Mouse (Mus musculus): Measurements from ENCODE around the gene Rin2.

Rin2 gene

DNA sequence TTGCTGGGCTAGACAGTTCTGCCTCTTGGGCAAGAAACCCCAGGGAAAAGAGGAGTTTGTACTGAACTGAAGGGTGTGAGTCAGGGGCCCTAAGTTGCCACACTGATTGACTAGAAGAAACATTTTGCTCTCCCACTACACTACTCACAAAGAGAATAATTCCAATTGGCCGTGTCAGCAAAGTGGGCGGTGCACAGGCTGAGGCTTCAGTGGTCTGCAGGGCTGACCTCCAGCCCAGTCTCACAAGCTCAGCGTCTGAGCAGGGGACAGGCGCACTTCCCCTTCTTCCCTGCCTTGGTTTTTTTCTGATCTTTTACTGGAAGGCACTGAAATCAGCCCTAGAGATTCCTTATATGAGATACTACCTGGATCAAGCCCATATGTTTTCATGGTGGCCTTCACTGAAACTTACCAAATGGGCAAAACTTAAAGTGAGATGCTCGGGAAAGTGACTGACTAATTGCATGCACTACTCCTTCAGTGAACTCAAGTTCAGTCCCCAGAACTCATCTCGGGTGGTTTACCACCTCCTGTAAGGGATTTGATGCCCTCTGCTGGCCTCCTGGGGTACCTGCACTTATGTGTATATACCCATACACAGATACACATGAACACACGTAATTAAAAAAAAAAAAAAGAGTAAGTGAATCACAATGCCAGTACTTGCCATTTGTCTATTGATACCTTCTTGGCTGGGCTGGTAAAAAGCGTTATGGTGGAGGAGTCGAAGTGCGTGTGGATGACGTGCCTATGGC is 191.9 kb downstream of the Rin2 start:
- peak; percentile 93 for DNase-seq

DNA sequence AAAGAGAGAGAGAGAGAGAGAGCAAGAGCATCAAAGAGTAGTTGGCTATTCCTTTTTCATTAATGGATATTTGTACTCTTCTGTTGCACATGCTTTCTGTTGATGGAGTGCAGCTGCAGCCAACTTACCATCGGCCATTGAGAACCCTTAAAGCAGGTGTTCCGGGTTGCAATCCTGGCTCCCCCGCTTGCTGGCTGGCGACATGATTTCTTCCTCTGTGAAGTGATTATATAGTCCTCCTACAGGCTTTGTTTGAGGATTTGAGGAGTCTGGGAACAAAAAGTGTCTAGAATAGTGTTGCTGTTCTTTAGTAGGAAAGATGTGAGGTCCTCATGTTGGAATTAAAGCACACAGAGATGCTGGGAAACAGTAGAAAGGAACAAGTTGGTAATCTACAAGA is 196.3 kb downstream of the Rin2 start:
- DNase-seq = peak; percentile 78

DNA sequence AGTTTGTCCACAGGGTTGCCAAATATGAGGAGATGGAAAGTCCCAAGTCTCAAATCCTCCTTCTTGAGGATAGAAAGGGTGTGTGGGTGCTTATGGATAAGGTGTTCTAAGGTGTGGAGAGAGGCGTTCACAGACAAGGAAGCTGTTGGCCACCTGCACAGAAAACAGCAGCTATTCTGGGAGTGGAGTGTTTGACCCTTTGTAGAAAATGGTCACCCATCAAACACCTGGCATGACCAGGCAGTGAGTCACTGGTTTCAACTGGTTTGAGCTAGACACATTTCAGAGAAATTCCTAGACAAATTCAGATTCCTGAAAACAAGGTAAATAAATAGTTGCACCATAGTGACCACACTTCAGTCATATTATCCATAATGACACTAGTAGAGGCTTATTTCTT is 197.1 kb downstream of the Rin2 start:
- DNase-seq = peak; percentile 79

DNA sequence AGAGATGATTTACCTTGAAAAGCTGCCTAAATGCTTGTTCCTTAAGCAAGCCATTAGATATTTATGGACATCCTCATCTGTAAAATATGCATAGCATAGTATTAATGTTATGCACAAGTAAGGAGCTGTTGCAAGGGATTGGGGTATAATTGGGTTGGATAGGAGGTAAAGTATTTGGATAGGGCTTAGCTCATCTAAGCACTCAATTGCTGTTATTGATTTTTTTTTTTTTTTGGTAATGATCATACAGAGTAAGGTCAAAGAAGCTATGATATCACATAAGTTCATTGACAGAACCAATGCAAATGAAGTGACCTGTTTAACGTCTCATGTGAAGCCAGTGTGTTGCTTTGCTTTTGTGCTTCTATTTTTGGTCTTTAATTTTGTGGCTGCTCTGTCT is 198.9 kb downstream of the Rin2 start:
- no peak for DNase-seq

DNA sequence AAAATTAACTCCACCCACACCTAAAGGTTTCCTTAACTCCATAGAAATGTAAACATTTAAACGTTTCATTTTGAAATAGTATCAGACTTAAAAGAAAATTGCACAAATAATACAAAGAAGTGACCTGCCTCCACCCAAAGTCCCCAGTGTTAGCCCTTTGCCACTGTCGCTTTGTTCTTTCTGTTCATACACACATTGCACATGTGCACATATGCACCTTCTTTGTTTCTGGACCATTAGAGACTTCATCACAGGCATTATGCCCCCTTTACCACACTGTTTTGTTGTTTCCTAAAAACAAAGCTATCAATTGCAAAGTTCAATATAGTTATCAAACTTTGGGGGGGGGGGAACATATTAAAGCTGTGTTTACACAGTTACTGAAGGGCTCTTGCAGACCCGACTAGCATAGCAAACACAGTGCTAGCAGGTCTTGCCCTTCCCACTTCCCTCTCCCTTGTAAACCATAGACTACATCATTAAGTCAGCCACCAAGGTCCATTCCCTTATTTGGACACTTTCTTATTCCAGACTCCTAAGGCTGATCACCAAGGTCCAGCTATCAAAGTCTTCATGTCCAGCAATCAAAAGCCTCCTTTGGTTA is 200.0 kb downstream of the Rin2 start:
- DNase-seq = no peak

DNA sequence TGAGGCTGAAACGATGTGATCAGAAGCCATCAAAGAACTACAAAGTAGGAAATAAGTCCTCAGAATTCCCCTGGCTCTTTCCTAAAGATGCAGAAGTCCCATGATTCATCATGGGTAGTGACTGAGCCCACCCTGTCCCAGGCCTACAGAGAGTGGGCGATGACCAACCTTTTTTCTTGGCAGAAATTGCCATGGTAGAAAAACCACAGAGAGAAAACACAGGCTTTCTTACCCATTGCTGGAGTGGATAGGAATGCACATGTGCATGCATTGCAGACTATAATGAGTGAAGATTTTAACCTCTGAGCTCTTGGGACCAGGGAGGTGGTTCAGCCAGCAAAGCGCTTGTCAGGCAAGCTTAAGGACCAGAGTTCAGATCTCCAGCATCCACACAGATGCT is 202.2 kb downstream of the Rin2 start:
- peak; percentile 74 for DNase-seq

DNA sequence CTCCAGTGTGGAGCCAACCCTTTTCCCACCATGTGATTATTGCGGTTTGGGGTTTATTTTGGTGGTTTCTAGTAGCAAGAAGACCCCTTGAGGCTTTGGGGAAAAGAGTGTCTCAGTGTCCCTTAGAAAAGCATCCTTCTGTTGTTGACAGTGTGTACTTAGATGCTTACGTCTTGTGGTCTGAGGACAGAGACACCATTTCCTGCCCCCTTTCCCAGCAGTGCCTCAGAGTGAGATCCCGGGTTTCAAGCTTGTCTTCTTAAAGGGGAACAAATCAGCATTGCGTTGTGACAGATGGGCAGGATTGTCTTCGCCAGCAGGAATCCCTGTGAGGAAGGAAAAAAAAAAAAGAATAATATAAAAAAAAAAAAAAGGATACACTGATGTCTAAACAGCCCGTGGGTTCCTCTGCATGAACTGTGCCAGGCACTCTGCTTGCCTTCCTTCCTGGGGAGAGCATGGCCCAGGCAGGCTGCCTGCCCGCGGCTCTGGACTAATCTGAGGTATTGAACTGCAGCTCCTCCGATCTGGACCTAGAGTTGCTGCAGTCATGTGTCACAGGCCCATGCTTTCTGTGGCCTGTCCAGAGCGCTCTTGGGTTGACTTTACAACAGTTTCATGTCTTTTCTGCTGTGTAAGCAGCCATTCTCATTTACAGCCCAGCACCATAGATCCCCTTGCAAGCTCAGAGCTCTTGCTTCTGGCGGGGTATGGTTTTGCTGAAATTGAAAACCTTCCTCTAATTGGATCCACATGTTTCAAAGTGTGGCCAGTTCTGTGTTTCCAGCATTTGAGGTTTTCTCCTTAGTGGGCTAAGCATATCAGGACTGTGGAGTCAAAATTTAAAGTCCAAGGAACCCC is 206.1 kb downstream of the Rin2 start:
- DNase-seq = peak; percentile 92

DNA sequence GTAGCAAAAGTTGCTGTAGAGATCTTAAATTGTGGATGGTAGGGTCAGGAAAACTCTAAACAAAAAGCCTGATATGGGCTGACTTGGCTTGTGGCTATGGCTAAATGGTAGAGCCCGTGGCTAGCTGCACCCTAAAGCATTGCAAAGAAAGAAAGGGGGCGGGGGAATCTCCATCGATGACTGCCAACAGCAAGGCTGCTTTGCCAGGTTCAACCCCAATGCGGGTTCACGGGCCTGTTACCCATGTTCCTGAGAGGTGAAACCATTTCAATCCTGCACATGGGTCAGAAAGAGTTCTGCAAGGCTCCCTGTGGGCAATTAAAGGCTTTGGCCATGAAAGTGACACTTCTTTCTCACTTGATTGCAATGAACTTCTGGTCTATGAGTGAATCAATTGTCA is 206.9 kb downstream of the Rin2 start:
- DNase-seq = peak; percentile 77

DNA sequence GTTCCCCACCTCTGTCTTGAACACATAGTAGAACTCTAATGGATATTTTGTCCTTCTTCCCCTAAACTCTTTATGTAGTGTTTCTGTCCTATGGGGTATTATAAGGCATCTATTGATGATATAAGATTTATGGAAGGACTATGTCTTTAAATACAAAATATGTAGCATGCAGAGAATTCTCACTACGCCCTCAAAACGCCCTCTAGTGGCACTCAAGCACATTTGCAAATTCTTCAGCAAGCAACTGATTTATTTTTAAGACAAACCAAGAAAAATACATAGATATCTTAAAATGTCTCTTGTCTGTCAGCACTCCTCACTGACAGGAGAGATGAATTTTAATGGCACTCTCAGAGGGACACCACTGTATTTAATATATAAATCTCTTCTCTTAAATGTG is 207.4 kb downstream of the Rin2 start:
- no peak for DNase-seq

DNA sequence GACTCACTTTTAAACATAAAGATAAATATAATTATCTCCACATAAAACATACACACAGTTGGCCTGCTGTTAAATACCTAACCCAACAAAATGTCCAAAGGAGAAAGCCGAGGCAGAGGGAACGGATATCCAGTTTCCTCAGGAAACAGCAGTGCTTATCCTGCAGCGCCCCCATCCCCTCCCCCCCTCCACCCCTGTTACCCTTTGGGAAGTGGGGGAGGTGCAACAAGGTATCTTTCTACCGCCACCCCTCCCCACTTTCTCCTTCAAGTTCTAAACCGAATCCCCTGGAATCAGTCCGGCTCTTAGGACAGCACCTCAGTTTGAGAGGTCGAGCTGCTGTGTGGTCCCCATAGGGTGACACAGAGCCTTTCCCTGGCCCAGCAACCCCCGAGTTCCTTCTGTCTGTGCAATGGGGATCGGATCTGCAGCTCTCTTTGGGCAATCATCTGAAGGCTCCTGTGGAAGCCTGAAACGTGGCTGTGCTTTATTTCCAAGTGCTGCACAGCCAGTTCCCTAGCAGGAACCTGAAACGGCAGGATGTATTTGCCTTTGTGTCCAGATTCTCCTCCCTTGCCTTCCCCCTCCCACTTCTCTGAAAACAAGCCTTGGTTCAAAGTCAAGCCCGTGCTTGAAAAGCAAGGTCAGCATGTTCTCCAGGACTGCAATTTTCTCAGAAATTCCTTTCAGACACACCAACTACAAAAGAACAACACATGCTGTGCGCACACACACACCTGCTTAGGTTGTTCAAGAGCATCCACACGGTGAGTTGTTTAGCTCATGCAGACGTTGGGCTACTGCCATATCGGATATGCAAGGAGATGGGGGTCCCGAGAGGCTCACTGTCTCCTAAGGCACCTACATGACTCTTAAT is 209.3 kb downstream of the Rin2 start:
- peak; percentile 95 for DNase-seq

DNA sequence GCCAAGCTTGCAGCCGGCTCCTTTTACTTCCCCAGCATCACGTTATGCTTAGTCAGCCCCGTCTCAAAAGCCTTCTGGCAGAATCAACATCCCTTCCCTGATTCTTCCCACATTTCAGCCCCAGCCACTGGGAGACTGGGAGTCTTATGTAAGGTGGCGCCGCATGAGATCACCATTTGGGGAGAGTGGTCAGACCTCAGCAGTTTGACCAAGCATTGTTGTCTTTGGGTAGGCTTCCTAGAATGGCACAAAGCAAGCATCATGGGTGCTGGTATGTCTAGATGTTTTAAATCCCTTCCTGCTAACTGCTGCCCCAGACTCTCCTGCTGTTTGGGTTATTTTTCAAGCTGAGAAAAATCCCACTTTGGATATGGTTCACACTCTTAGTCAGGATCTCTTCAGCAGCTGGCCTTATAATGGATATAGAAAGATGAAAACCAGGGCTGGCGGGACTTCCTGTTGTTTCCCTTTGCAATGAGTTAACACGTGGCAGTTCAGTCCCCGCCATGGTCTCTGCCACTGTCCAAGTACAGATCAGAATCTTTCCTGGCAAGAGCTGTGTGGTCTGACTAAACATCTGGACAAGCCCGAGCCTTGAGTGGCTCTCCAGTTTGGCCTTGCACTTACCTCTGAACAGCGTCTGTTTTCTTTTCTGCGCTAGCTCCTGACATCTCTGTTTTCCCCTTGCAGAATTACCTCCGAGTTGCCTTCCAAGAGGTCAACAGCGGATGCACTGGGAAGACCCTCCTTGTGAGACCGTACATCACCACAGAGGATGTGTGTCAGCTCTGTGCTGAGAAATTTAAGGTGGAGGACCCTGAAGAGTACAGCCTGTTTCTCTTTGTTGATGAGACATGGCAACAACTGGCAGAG is 210.1 kb downstream of the Rin2 start:
- peak; percentile 99 for DNase-seq

DNA sequence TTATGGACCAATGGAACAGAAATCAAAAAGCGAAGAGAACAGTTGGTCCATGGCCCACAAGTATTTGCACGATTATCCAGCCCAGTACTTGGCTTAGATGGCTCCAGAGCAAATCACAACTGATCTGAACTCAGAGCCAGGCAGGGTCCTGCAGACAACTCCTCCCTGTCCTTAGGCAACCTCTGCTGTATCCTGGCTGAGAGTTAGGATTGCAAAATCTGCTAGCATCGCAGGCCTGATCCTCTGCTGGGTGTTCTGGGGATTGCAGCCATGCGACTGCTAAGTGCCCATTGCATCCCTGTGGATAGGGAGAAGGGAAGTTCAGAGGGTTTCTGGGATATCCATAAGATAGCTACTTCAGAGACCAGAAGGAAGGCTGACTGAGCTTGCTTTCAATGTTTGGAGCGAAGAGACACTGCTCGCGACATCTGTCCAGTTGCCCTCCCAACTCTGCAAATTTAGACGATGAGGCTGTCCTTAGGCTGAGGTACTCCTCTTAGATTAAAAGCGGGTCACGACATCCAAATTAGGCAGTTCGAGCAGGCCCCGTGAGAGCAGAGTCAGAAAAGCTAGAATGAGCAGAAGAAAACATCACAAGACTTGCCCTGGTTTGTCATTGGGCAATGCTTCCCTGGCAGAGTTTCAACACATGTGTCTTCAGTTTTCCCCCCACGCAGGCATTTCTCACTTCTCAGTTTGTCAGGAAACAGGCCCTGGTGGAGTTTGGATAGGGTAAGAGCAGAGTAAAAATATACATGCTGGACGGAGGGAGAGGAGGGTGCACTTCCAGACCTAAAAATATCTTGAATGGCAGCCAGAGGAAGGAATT is 213.1 kb downstream of the Rin2 start:
- DNase-seq = peak; percentile 99

DNA sequence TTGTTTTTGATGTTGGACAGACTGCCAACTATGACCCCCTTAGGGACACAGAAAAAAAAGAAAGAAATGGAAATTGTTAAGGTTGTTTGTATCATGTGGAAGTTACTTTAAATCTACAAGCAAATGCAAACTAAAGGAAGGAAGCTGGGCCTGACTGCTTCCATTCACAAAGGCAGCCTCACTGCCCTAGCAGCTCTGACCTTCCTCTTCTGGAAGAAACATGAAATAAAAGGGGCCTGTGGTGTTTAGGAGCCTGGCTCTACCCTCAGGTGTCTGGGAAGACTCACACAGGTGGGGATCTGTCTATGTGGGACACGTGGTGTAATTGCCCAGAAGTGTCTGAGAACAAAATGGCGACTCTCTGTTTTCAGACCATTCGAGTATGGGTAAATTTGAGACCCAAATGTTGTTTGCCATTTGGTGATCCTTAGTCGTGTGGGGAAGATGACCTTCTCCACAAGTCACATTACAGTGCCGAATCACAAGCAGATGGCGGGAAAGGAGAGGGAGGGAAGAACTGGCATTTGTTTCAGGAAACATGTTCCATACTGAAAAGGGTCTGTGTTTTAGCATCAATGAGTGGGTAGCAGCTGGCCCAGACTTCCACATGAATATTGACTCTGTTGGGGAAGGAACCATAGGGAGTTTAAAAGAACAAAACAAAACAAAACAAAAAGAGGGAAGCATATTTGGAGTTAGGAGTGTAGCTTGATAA is 213.9 kb downstream of the Rin2 start:
- no peak for DNase-seq

DNA sequence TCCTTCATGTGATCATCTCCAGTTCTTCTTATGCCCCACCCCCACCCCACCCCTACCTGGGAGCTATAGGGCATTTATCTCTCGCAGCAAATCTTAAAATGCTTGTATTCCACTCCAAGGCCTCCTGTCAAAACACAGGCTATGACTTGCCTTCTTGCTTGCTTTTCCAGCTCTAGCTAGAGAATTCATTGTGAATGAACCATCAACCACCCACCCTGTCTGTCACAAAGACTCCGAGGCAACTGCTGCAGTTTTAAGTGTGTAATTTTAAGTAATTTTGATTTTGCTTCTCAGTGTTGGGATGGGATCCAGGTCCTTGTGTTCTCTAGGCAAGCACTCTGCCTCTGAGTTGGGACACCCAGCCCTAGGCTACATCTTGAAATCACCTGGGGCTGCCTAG is 215.6 kb downstream of the Rin2 start:
- no peak for DNase-seq

DNA sequence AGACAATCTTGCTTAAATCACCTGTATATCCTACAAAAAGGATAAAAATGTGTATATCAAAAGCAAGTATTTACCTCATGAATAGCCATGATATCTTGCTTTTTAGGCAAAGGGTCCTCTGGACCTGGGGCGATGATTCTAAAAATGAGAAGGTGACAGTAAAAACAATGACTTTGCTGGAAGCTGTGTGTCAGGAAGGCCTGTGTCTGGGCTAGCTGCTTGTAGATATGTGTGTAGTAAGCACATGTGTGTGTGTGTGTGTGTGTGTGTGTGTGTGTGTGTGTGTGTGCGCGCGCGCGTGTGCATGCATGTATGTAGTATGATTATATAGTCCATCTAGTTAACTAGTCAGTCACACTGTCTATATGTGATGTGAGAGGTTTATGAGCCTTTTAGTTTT is 218.7 kb downstream of the Rin2 start:
- DNase-seq = peak; percentile 55

DNA sequence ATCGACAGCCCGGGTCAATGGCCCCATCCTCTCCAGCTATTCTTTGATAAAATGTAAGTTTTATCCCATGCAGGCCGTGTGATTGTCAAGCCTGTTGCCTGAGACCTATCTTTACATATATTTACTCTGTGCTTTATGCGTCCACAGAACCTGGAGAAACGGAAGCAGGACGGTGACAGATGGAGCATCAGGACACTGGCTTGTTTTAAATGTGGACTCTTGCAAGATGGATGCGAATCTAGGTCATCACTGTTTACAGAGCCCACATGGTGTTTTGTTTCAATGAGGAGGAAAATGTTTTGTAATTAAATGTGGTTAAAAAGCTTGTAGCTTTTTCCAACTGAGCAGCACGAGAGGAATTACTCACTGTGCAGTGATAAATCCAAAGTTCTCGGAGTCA is 223.1 kb downstream of the Rin2 start:
- DNase-seq = peak; percentile 68

DNA sequence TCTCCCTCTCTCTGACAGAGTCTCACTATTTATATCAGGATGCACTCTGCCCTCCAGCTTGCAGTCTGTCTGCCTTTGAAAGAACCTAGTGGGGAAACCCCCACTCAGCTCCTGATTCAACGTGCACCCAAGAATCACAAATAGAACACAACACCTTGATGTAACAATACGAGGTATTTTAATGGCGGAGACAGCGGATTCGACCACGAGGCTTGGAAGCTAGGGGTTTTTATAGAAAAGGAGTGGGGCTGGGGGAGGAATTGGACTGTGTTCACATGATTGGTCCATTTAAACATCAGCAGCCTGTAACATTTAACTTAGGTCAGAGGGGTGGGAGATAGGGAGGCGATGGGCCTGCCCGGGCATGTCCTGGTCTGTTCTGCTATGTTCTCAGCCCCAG is 225.3 kb downstream of the Rin2 start:
- DNase-seq = peak; percentile 75

DNA sequence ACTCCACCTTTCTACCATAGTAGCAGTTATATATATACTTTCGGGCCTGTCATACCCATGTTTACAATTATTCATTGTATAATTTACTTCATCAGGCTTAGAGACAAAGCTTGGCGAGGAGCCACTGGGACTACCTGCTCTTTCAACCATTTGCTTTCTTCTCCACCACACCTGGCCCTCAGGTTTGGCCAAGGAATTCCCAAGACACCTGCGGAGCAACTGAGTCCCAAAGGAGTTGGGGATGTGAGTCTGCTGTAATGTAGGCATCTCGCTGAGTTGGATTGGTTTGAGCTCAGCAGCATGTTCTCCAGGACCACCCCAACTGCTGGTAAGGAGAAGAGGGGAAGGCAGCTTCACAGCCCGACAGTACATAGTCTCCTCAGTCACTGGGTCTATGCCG is 226.8 kb downstream of the Rin2 start, which contains the start of gene Naa20:
Gene Naa20 (plus strand): TSS at position 239 of the 400 bp plus-strand sequence.
- DNase-seq = peak; percentile 89

DNA sequence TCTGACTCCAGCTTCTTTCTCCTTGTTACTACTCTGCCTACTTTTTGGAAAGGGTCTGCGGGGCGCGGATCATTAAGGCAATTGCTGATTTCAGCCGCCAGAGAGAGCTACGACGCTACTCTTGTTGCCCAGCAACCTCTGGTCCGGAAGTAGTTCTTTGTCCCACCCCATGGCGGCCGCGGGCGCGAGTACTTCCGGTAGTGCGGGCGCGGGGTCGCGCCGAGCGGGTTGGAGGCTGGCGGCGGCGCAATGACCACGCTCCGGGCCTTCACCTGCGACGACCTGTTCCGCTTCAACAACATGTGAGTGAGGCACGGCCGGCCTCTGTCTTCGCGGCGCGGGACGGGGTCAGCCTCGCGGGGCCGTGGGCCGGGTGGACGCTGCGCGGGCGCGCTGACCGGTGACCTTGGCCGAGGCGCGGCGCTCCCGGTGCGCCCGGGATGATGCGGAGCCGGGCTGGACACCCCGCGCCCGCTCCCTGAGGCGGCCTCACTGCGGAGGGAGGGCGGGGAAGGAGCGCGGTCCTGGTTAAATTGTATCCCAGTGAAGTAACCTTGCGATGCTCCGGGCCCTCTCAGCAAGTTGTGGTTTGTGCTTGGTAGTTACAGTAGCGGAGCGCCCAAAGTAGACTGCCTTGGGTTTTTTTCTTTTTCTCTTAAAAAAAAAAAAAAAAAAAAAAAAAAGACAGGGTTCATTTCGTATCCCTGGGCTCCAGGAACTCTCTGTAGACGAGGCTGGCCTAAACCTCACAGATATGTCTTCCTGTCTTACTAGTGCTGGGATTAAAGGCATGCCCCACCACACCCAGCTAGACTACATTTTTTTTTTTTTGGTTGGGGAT is 228.3 kb downstream of the Rin2 start:
- peak; percentile 99 for DNase-seq
